Mouse (Mus musculus) CH12F3 (cell line): Measurements from ENCODE around the gene Tstd1.

ENCODE experiments used
- in situ Hi-C: fragments of 300-500 bp; cut with MboI; formaldehyde crosslinking; loops from 2 replicates; pipeline ENCODE4 v1.14.3; 2020; ENCODE audit warnings: low sequenced_read_pairs

The Tstd1 gene

DNA sequence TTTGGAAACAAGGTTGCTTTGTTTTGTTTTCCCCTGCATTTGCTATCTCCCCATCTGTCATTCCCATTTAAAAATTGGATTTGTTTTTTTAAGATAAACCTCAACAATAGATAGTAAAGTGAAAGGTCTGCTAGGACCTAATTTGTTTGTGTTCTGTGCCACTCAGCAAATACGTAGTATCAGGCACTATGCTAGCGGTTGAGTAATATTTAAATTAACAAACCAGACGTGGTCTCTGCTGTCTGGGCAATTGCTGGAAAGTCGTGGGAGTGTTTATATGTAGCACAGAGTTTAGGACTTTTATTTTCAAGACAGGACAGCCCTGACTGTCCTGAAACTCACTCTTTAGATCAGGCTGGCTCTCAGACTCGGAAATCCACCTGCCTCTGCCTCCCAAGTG, 33.9 kb downstream of the Tstd1 start:
- in situ Hi-C loops, result no loop called here

DNA sequence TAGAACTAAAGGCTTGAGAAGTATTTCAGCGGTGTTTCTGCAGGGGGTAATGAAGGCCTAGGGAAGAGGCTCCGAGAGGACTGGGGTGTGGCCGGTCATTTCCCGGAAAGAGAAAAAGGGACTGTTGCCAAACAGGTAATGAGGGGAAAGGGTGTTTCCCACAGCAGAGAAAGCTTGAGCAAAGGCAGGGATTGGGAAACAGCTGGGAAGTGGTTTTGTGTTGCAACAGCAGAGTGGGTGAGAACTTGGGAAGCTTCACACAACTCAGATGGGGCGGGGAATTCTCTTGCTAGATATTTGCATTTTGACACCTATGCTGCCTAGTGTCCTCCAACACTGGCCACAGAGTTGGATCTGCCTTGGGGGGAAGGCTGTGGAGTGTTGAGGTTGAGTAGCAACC, 34.3 kb downstream of the Tstd1 start:
- in situ Hi-C loops, result no loop called here

DNA sequence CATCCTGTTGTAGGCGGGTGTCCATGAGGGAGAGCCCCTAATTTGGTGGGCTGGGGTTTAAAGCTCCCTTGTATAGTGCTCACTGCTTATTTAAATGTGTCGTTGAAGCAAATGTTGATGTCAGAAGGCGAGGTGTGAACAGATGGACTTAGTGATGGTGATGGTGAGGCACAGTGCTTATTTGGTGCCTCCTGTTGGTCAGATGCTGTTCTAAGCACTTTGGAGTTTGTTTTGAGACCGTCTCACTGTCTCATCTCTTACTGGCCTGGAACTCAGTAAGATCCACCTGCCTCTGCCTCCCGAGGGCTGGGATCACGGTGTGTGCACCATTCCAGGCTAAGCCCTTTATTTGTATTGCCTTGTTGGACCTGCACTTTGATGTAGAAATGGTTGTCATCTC, 36.3 kb downstream of the Tstd1 start:
- in situ Hi-C loops, result no loop called here

DNA sequence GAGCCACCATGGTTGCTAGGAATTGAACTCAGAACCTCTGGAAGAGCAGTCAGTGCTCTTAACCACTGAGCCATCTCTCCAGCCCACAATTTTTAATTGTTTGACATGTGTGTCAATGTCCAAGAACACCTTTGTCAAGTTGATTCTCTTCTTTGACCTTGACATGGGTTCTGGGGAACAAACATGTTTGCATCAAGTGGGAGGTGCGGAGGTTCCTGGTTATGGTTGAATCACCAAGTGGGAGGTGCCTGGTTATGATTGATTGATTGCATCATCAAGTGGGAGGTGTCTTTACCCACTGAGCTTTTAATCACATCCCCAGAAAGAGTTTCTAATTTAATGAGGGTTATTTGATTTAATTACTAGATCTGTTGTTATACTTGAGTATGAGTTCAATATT, 38.9 kb downstream of the Tstd1 start:
- in situ Hi-C loops, result no loop called here

DNA sequence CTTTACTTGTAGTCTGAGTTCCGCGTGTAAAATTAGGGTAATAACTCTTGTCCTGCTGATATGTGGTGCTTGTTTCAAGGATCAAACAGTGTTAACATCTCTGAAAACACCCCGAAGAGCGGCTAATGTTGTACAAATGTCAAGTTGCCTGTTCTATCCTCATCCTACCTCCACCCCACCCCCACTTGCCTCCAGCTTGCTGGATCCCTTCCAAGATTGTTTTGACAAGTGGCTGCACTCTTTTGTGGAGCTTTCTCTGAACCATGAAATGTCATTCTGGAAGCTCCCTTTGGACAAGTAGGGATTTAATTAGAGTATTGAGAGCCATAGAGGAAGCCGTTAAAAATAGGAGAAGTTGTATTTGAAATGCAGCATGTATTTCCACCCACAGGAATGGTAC, 41.1 kb downstream of the Tstd1 start:
- in situ Hi-C loops, result no loop called here

DNA sequence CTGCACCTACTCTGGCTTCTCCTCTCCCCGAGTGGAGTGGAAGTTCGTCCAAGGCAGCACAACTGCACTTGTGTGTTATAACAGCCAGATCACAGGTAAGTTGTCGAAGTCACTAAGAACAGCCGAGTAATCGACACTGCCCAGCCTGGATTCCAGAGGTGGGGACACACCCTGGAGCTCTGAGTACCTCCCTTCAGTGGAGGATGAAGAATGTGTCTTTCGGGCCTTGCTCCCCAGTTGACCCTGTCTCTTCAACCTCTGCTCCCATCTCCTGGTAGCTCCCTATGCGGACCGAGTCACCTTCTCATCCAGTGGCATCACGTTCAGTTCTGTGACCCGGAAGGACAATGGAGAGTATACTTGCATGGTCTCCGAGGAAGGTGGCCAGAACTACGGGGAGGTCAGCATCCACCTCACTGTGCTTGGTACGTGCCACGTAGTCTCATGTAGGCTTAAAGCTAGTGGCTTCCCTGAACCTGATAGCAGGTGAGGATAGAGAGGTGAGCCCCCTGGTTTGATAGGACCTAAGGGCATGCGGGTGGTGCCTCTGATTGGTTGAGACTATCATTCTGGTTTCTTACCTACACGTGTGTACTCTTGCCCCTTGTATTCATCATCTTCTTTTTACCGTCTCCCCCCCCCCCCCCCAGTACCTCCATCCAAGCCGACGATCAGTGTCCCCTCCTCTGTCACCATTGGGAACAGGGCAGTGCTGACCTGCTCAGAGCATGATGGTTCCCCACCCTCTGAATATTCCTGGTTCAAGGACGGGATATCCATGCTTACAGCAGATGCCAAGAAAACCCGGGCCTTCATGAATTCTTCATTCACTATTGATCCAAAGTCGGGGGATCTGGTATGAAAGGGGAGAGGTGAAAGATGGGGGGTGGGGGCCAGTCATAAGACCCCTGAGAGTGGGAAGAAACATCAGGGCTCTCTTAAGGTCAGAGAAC, 42.2 kb downstream of the Tstd1 start:
- in situ Hi-C loops, result no loop called here

DNA sequence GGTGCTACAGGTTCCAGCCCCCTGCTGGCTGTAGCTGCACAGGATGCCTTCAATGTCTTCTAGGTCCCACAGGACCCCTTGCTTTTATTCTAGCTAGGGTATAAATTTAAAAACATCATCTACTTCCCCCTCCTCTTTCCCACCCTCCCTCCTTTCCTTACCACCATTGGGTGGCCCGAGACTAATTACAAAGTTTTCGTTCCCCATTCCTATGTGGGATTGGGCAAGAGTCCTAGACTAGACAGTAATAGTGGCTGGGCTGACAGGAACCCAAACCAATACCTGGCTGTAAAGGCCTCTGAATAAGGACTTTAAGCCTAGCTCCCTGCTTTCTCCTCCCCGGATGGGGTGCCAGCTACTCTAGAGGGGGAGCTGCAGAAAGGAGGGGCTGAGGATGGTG, 44.5 kb downstream of the Tstd1 start:
- in situ Hi-C loops, result no loop called here

DNA sequence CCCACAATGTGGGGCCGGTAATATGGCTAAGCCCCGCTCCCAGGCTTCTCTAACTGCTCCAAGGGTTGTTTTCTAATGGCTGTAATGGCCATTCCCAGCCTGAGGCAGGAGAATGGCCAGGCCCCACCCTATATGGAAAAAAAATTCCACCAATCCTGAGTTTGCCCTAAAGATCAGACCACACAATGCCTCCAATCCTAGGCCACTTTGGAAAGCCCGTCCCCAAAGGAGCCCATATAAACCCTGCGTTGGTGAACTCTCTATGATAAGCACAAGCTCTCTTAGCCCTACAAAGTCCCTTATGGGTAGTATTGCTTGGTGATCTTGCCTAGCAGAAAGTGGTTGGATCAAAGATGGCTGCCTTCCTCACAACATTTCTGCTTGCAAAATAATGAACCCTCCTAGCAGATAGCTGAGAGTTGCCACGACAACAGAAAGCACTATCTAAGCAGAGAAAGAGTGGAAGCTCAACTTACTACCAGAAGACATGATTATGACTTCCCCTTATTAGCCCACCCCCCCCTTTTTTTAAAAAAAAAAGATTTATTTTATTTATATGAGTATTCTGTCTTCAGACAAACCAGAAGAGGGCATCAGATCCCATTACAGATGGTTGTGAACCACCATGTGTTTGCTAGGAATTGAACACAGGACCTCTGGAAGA, 47.2 kb downstream of the Tstd1 start:
- in situ Hi-C loops, result no loop called here

DNA sequence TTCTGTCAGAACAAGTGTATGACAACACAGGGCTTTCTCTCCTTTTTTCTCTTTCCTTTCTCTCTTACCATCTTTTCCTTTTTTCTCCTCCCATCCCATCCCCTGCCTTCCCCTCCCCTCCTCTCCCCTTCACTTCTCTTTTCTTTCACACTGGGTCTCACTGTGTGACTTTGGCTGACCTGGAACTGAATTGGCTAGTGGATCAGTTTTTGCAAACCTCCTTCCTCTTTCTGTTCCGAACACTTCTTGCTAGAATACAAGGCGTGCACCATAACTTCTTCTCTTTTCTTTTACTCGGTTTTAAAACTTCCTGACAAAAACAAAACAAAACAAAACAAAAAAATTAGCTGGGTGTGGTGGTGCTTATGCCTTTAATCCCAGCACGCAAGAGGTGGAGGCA, 47.9 kb downstream of the Tstd1 start:
- in situ Hi-C loops, result no loop called here

DNA sequence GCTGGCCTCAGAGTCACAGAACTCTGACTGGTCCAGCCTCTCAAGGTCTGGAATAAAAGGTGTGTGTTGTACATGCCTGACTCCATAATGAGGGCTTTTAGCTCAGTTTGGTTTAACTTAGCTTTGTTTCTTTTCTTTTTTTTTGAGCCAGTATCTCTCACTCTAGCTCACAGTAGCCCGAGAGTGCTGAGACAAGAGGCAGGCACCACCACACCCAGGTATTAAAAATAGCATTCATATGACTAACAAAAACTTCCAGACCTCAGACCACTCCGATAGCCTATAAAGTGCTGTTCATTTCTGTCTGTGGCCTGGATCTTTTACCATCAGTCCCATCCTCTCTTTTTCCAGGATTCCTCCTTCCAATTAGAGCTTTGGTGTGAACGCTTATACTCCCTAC, 51.0 kb downstream of the Tstd1 start:
- in situ Hi-C loops, result loop anchor here (10.0 kb wide), 1 partner anchor 105 kb away; the partner anchor contains the start of gene Klhdc9
